Mouse (Mus musculus): Measurements from ENCODE around the gene Kcnc3.

- TF ChIP-seq POLR2A (IDR thresholded peaks at IDR 0.05; ENCODE audit: borderline replicate concordance, control insufficient read depth, low read depth, low read length) (no peak), CTCF (IDR thresholded peaks at IDR 0.05; ENCODE audit: control insufficient read depth, insufficient read depth, low read length) (no peak)
Measured at GRCm38 (mm10) chr7:44598336-44598735, 7.9 kb downstream of the Kcnc3 start.
